Mouse (Mus musculus): Measurements from ENCODE around the gene Msl1.

DNA sequence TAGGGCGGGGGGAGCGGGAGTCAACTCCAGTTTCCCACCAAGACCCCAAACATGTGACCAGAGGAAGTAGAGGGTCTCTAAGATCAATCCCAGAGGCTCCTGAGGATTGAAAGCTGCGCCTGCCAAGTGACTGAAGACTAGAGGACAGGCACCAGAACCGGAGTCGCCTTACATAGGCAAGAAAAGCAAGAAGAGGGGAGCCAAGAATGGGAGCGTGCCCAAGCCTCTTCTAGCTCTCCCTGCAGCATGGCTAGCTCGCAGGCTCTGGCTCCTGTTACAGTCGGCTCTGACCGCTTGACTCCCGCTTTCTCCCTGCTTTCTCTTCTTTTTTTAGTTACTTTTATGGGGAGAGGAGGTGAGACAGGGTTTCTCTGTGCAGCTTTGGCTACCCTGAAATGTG, 10.1 kb upstream of the Msl1 start:
- no peak for TF ChIP-seq CTCF (IDR thresholded peaks at IDR 0.05; ENCODE audit: control insufficient read depth, insufficient read depth, insufficient read length)
- TF ChIP-seq MAX (IDR thresholded peaks at IDR 0.05) = no peak
- no peak for TF ChIP-seq CEBPB (IDR thresholded peaks at IDR 0.05; ENCODE audit: low read depth)
- no peak for TF ChIP-seq USF1 (IDR thresholded peaks at IDR 0.05; ENCODE audit: low read depth)
- no peak for TF ChIP-seq MYOG (IDR thresholded peaks at IDR 0.05; ENCODE audit: control insufficient read depth, extremely low read depth, insufficient read length)
